Comparison of ENCODE assay signal across 15 mouse cellular contexts in genomic region chr2:163689771-163690170, GRCm38 (mm10). TPM values are rescaled to one million over a fixed set of nuclear protein-coding genes. Genes with fewer than 3 reads are reported as not detected.
DNase-seq lines count a peak whose midpoint lies in the region; ATAC-seq and TF ChIP-seq lines count a peak whose summit lies in the region.
"Had no signal": no experiment of that assay in that cellular context is flagged by ENCODE, and none has a peak within 500 bp of the region (broad histone marks: within the 10 kb centered on the region; RNA-seq: fewer than 3 reads in every experiment).

No protein-coding gene starts in this region.

- no peak overlapping the region for H3K4me2 ChIP-seq in heart, embryonic 16.5 days (ENCODE audit: low read depth, low read length)
- no peak overlapping the region for H3K4me2 ChIP-seq in neural tube, embryonic 13.5 days
- H3K4me2 ChIP-seq in liver, embryonic 14.5 days (ENCODE audit: low read depth): peak overlapping the region; percentile 19; the same call in 1 of the 2 replicates
- H3K4me2 ChIP-seq: embryonic facial prominence, embryonic 12.5 days; limb, embryonic 13.5 days had no signal

- H3K9ac ChIP-seq in heart, embryonic 16.5 days (ENCODE audit: low read length): peak overlapping the region; percentile 24
- H3K9ac ChIP-seq in neural tube, embryonic 13.5 days: peak overlapping the region; percentile 41; the same call in 1 of the 2 replicates
- H3K9ac ChIP-seq in liver, embryonic 14.5 days (replicated peaks): peak overlapping the region; percentile 2; the same call in 1 of the 2 replicates
- H3K9ac ChIP-seq: embryonic facial prominence, embryonic 12.5 days; limb, embryonic 13.5 days had no signal

- no peak for DNase-seq in heart, postnatal 14 days
- no peak for DNase-seq in neural tube, embryonic 10.5 days (ENCODE audit: extremely low spot score, low spot score)
- no peak for DNase-seq in liver, embryonic 14.5 days (ENCODE audit: low read depth in 3 of 3, low spot score in 3 of 3)
- DNase-seq in adrenal gland, adult 2 months: no peak
- no peak for DNase-seq in lung, adult 2 months
- DNase-seq: kidney, postnatal 36 days; right cerebral cortex, adult 18-20 months had no signal

- WGBS in heart, embryonic 16.5 days: 61% methylated on average over 3 of the region's 3 CpGs
- 77% methylated on average over 3 of the region's 3 CpGs for WGBS in neural tube, embryonic 13.5 days
- WGBS in liver, embryonic 14.5 days (ENCODE audit: insufficient replicate concordance): 31% methylated on average over 3 of the region's 3 CpGs
- 68% methylated on average over 3 of the region's 3 CpGs for WGBS in olfactory bulb, adult 2 months
- 78% methylated on average over 3 of the region's 3 CpGs for WGBS in lung, adult 2 months

- no peak for TF ChIP-seq POLR2A in olfactory bulb, adult 2 months (IDR thresholded peaks at IDR 0.05; ENCODE audit: insufficient read depth, low read depth, low read length)
- TF ChIP-seq POLR2A in lung, adult 2 months (IDR thresholded peaks at IDR 0.05; ENCODE audit: borderline replicate concordance, extremely low read depth, low read depth, low read length): no peak

- peak; percentile 77 for TF ChIP-seq EP300 in liver, embryonic 14.5 days (IDR thresholded peaks at IDR 0.05; ENCODE audit: low read depth)

- H3K4me1 ChIP-seq in heart, embryonic 16.5 days (ENCODE audit: control insufficient read depth, insufficient read depth, low read length): peaks cover 86% of the 10 kb centered on the region
- peaks cover 60% of the 10 kb centered on the region for H3K4me1 ChIP-seq in neural tube, embryonic 13.5 days (replicated peaks)
- peaks cover 64 to 79% of the 10 kb centered on the region in 2 experiments for H3K4me1 ChIP-seq in liver, embryonic 14.5 days (replicated peaks; ENCODE audit: control insufficient read depth in 2 of 2, insufficient read depth in 2 of 2, low read length in 1 of 2)
- peaks cover 38% of the 10 kb centered on the region for H3K4me1 ChIP-seq in olfactory bulb, adult 2 months (ENCODE audit: control insufficient read depth, insufficient read depth, low read length)
- peaks cover 38% of the 10 kb centered on the region for H3K4me1 ChIP-seq in lung, adult 2 months (ENCODE audit: control insufficient read depth, insufficient read depth, low read length)

- H3K27ac ChIP-seq in heart, embryonic 16.5 days (ENCODE audit: low read length): peak overlapping the region; percentile 89
- H3K27ac ChIP-seq in neural tube, embryonic 13.5 days (replicated peaks): peak overlapping the region; percentile 59
- H3K27ac ChIP-seq in liver, embryonic 14.5 days: peak overlapping the region; percentile 26; the same call in 1 of the 2 replicates
- peak overlapping the region; percentile 83 for H3K27ac ChIP-seq in olfactory bulb, adult 2 months (ENCODE audit: insufficient read depth, low read depth, low read length)
- H3K27ac ChIP-seq: limb, embryonic 13.5 days; macrophage had no signal

- intact Hi-C loops in heart, postnatal 14 days (cut with DNase I): loop anchor here (2.0 to 5.0 kb wide), 2 partner anchors 15 to 32 kb away; partner anchors contain the start of gene Pkig

- no peaks in the 10 kb centered on the region for H3K36me3 ChIP-seq in heart, embryonic 16.5 days (ENCODE audit: control insufficient read depth, insufficient read depth)
- no peaks in the 10 kb centered on the region for H3K36me3 ChIP-seq in neural tube, embryonic 13.5 days
- no peaks in the 10 kb centered on the region for H3K36me3 ChIP-seq in liver, embryonic 14.5 days (replicated peaks; ENCODE audit: control insufficient read depth, insufficient read depth, low read depth)
- H3K36me3 ChIP-seq: embryonic facial prominence, embryonic 12.5 days; limb, embryonic 13.5 days had no signal

- H3K4me3 ChIP-seq in heart, embryonic 16.5 days (ENCODE audit: low read length): no peak overlapping the region
- H3K4me3 ChIP-seq in neural tube, embryonic 13.5 days: no peak overlapping the region
- no peak overlapping the region for H3K4me3 ChIP-seq in liver, embryonic 14.5 days (ENCODE audit: insufficient read depth in 1 of 2, low read depth in 2 of 2, low read length in 2 of 2)
- H3K4me3 ChIP-seq in olfactory bulb, adult 2 months (ENCODE audit: insufficient read depth, low read depth, low read length): no peak overlapping the region
- no peak overlapping the region for H3K4me3 ChIP-seq in lung, adult 2 months (replicated peaks; ENCODE audit: extremely low read depth, low read depth, low read length)
- H3K4me3 ChIP-seq: embryonic facial prominence, embryonic 12.5 days; limb, embryonic 13.5 days had no signal

- no peaks in the 10 kb centered on the region for H3K9me3 ChIP-seq in heart, embryonic 16.5 days (replicated peaks; ENCODE audit: control insufficient read depth, low read length)
- no peaks in the 10 kb centered on the region for H3K9me3 ChIP-seq in neural tube, embryonic 13.5 days
- no peaks in the 10 kb centered on the region for H3K9me3 ChIP-seq in liver, embryonic 14.5 days (ENCODE audit: control insufficient read depth, low read length)
- H3K9me3 ChIP-seq: embryonic facial prominence, embryonic 12.5 days; limb, embryonic 13.5 days had no signal

- H3K27me3 ChIP-seq in heart, embryonic 16.5 days (ENCODE audit: control insufficient read depth, insufficient read depth, low read length): no peaks in the 10 kb centered on the region
- no peaks in the 10 kb centered on the region for H3K27me3 ChIP-seq in neural tube, embryonic 13.5 days
- H3K27me3 ChIP-seq in liver, embryonic 14.5 days (ENCODE audit: control insufficient read depth, insufficient read depth, low read length): no peaks in the 10 kb centered on the region
- H3K27me3 ChIP-seq: embryonic facial prominence, embryonic 12.5 days; limb, embryonic 13.5 days; Patski had no signal

- TF ChIP-seq CTCF in liver, embryonic 14.5 days (IDR thresholded peaks at IDR 0.05; ENCODE audit: low read depth): no peak
- no peak for TF ChIP-seq CTCF in olfactory bulb, adult 2 months (IDR thresholded peaks at IDR 0.05; ENCODE audit: insufficient read depth, low read depth, low read length)
- TF ChIP-seq CTCF in lung, adult 2 months (IDR thresholded peaks at IDR 0.05; ENCODE audit: insufficient read depth, low read length): no peak

- ATAC-seq in heart, embryonic 16.5 days (replicated peaks; ENCODE audit: extremely low read depth, insufficient read depth, low FRiP score): no peak
- ATAC-seq in neural tube, embryonic 13.5 days (ENCODE audit: low read depth): no peak
- ATAC-seq in liver, embryonic 14.5 days (ENCODE audit: insufficient read depth): peak; percentile 18; the same call in 1 of the 2 replicates
- ATAC-seq: inflammation-experienced regulatory T-cells, adult 6 months; Patski had no signal

RNA-seq across cellular contexts. Expression of gene Pkig, which starts 31.6 kb away (rescaled TPM):
- polyA plus RNA-seq in heart, embryonic 16.5 days (2015; fragmentation: Nextera tagmentation; extraction: Ambion mirVana): 374 and 420 TPM in 2 replicates
- total RNA-seq in heart, postnatal 14 days (2021): 100 to 1,000 TPM; 183 to 188 TPM
- 116 and 123 TPM in 2 replicates for polyA plus RNA-seq in neural tube, embryonic 13.5 days (2015; fragmentation: Nextera tagmentation; extraction: Ambion mirVana)
- polyA plus RNA-seq in liver, embryonic 14.5 days (2012; rRNA removed): 50.9 and 52.3 TPM in 2 replicates
- 99.0 and 107 TPM in 2 replicates for polyA plus RNA-seq in liver, embryonic 14.5 days (2014; fragmentation: Nextera tagmentation; extraction: Ambion mirVana)
- not detected in 2 replicates for polyA plus RNA-seq in olfactory bulb, adult 2 months (2012; ENCODE audit: insufficient read depth, insufficient read length, low replicate concordance, missing spikeins)
- 10 to 100 TPM; 37.1 to 49.1 TPM for total RNA-seq in adrenal gland, adult 2 months (2021)
- 146 and 147 TPM in 2 replicates for polyA plus RNA-seq in adrenal gland, adult 2 months (2012; rRNA removed)
- 167 and 180 TPM in 2 replicates for polyA plus RNA-seq in lung, adult 2 months (2012; rRNA removed)

RNA-seq across cellular contexts. Expression of gene Serinc3, which starts 44.8 kb away (rescaled TPM):
- polyA plus RNA-seq in heart, embryonic 16.5 days (2015; fragmentation: Nextera tagmentation; extraction: Ambion mirVana): 56.1 and 71.3 TPM in 2 replicates
- total RNA-seq in heart, postnatal 14 days (2021): 100 to 1,000 TPM; 360 to 363 TPM
- 36.8 and 39.1 TPM in 2 replicates for polyA plus RNA-seq in neural tube, embryonic 13.5 days (2015; fragmentation: Nextera tagmentation; extraction: Ambion mirVana)
- 225 and 257 TPM in 2 replicates for polyA plus RNA-seq in liver, embryonic 14.5 days (2012; rRNA removed)
- polyA plus RNA-seq in liver, embryonic 14.5 days (2014; fragmentation: Nextera tagmentation; extraction: Ambion mirVana): 165 TPM in 2 replicates
- 82.6 TPM in 1 of 2 replicates, not detected in the other for polyA plus RNA-seq in olfactory bulb, adult 2 months (2012; ENCODE audit: insufficient read depth, insufficient read length, low replicate concordance, missing spikeins)
- total RNA-seq in adrenal gland, adult 2 months (2021): 100 to 1,000 TPM; 482 to 621 TPM
- 402 and 442 TPM in 2 replicates for polyA plus RNA-seq in adrenal gland, adult 2 months (2012; rRNA removed)
- polyA plus RNA-seq in lung, adult 2 months (2012; rRNA removed): 368 and 417 TPM in 2 replicates

Comparison
In these comparisons a context has a peak if more than half of its experiments do, and no peak if none do; other contexts are left out.
1. H3K27ac ChIP-seq: peak in every context shown above with its lines; median percentile 89 in heart, embryonic 16.5 days; 83 in olfactory bulb, adult 2 months; 59 in neural tube, embryonic 13.5 days; 26 in liver, embryonic 14.5 days.
2. RNA of gene Pkig, which starts 31.6 kb away (polyA plus RNA-seq): 374 to 420 TPM in heart, embryonic 16.5 days, 167 to 180 TPM in lung, adult 2 months, 146 to 147 TPM in adrenal gland, adult 2 months, 116 to 123 TPM in neural tube, embryonic 13.5 days and 50.9 to 107 TPM in liver, embryonic 14.5 days; not detected in olfactory bulb, adult 2 months; every median in the first group is over 10 times any median in the second.
3. Peak in every context shown above with its lines, with median percentiles within 50 percentile points of each other: H3K9ac ChIP-seq.